Mouse (Mus musculus) cerebellum, adult 2 months (tissue): ENCODE measurements around the gene Il22ra2.

Experiments
- CTCF ChIP-seq: fragments of 200-500 bp; IDR thresholded peaks from 2 replicates; pipeline ENCODE4 v1.5.1; 2011; ENCODE audit warnings: low read depth, mild to moderate bottlenecking, control low read depth, low read length, moderate library complexity, borderline replicate concordance; ENCODE audit not compliant: insufficient read depth
- POLR2A ChIP-seq: fragments of 200-500 bp; IDR thresholded peaks from 2 replicates; pipeline ENCODE4 v1.6.1; 2011; ENCODE audit warnings: low read length, control low read depth, borderline replicate concordance; ENCODE audit not compliant: insufficient read depth

- no peak for TF ChIP-seq CTCF
- TF ChIP-seq POLR2A, result no peak
Observed at GRCm38 (mm10) chr10:19578001-19578400, 43.8 kb upstream of the Il22ra2 start.
